Mouse (Mus musculus) liver, embryonic 14.5 days (tissue): ENCODE measurements around the gene Dapk1. TPM values are rescaled to one million over a fixed set of nuclear protein-coding genes. Genes with fewer than 3 reads are reported as not detected.

Source experiments
- ATAC-seq: fragments of 200-750 bp; cut with Nextera tagmentation; 2 replicates; pipeline ENCODE4 v1.8.0; 2017; ENCODE audit warnings: moderate number of reproducible peaks, mild to moderate bottlenecking, moderate library complexity; ENCODE audit not compliant: insufficient read depth
- DNase-seq, 3 experiments: peaks; one replicate each; pipeline ENCODE4 v3.0.0-alpha.2; 2012 to 2013; ENCODE audit warnings: low read depth in 3 of 3, low spot score in 3 of 3
- H3K27ac ChIP-seq: fragments of 300-500 bp; sonication (generic); 2 replicates; pipeline ENCODE4 v1.5.1; 2014; ENCODE audit warnings: moderate library complexity, mild to moderate bottlenecking, control low read depth, inconsistent platforms
- H3K27me3 ChIP-seq: fragments of 300-500 bp; sonication (generic); 2 replicates; pipeline ENCODE4 v1.6.1; 2014; ENCODE audit warnings: mild to moderate bottlenecking, low read length, moderate library complexity; ENCODE audit not compliant: control insufficient read depth, insufficient read depth
- H3K36me3 ChIP-seq: fragments of 300-500 bp; sonication (generic); replicated peaks from 2 replicates; pipeline ENCODE4 v1.6.1; 2014; ENCODE audit warnings: low read depth; ENCODE audit not compliant: control insufficient read depth, insufficient read depth
- H3K4me1 ChIP-seq, 2 experiments: fragments of 200-500 bp in 1 of 2; fragments of 300-500 bp in 1 of 2; sonication (generic) in 1 of 2; replicated peaks; 2 replicates each; pipeline ENCODE4 v1.6.1; 2012 to 2014; ENCODE audit warnings: antibody characterized with exemption in 1 of 2, inconsistent platforms in 1 of 2, low read length in 1 of 2; ENCODE audit not compliant: control insufficient read depth in 2 of 2, insufficient read depth in 2 of 2
- H3K4me2 ChIP-seq: fragments of 300-500 bp; sonication (generic); 2 replicates; pipeline ENCODE4 v1.6.1; 2014; ENCODE audit warnings: low read depth, mild to moderate bottlenecking, control low read depth, moderate library complexity
- H3K4me3 ChIP-seq, 2 experiments: fragments of 200-500 bp in 1 of 2; fragments of 300-500 bp in 1 of 2; sonication (generic) in 1 of 2; 2 replicates each; pipeline ENCODE4 v1.5.1; 2012 to 2014; ENCODE audit warnings: low read depth in 2 of 2, low read length in 2 of 2, mild to moderate bottlenecking in 2 of 2, control low read depth in 1 of 2, inconsistent platforms in 1 of 2, moderate library complexity in 1 of 2; ENCODE audit not compliant: insufficient read depth in 1 of 2
- H3K9ac ChIP-seq: fragments of 300-500 bp; sonication (generic); replicated peaks from 2 replicates; pipeline ENCODE4 v1.6.1; 2014; ENCODE audit warnings: mild to moderate bottlenecking, control low read depth, moderate library complexity
- H3K9me3 ChIP-seq: fragments of 300-500 bp; sonication (generic); 2 replicates; pipeline ENCODE4 v1.6.1; 2016; ENCODE audit warnings: low read length, mixed read lengths; ENCODE audit not compliant: control insufficient read depth
- CTCF ChIP-seq: IDR thresholded peaks from 2 replicates; pipeline ENCODE4 v1.5.1; 2016; ENCODE audit warnings: antibody characterized with exemption, low read depth, control low read depth
- EP300 ChIP-seq: IDR thresholded peaks from 2 replicates; pipeline ENCODE4 v1.6.1; 2016; ENCODE audit warnings: antibody characterized with exemption, low read depth
- WGBS: fragments of 180-500 bp; shearing (Covaris S2); extraction: QIAGEN DNeasy Blood & Tissue Kit; methylation state at CpG from one replicate; pipeline ENCODE4 v1.1.7; 2014; ENCODE audit not compliant: insufficient replicate concordance; 5-methylcytosine and 5-hydroxymethylcytosine counted together
- polyA plus RNA-seq, 2 experiments: library from polyadenylated mRNA; depleted of rRNA in 1 of 2; stranded (reverse) in 1 of 2; unstranded in 1 of 2; fragments of >200 nt; fragmentation: Nextera tagmentation in 1 of 2; extraction: Ambion mirVana in 1 of 2; gene quantifications; 2 replicates each; pipeline versions ENCODE4 v1.2.1 to v1.2.3; 2012 to 2014

The Dapk1 gene
- polyA plus RNA-seq, 2 experiments: 4.8 to 7.1 TPM

GRCm38 (mm10) chr13:60568934-60569548 is 32.7 kb upstream of the Dapk1 start:
- no peak overlapping the region for H3K27ac ChIP-seq
- H3K9ac ChIP-seq: no peak overlapping the region
- DNase-seq: no peak
- no peak for TF ChIP-seq EP300
- TF ChIP-seq CTCF: no peak
- H3K27me3 ChIP-seq: no peaks in the 10 kb centered on the region
- 45% methylated on average over 1 of the region's 1 CpGs for WGBS
- no peak overlapping the region for H3K4me2 ChIP-seq
- no peaks in the 10 kb centered on the region for H3K9me3 ChIP-seq
- no peak for ATAC-seq
- H3K36me3 ChIP-seq: no peaks in the 10 kb centered on the region
- no peaks in the 10 kb centered on the region for H3K4me1 ChIP-seq
- H3K4me3 ChIP-seq: no peak overlapping the region

GRCm38 (mm10) chr13:60569549-60569941 is 32.2 kb upstream of the Dapk1 start:
- no peaks in the 10 kb centered on the region for H3K9me3 ChIP-seq
- H3K4me2 ChIP-seq: no peak overlapping the region
- DNase-seq: no peak
- TF ChIP-seq EP300: no peak
- no peak for TF ChIP-seq CTCF
- ATAC-seq: no peak
- H3K36me3 ChIP-seq: no peaks in the 10 kb centered on the region
- no peak overlapping the region for H3K4me3 ChIP-seq
- H3K4me1 ChIP-seq: no peaks in the 10 kb centered on the region
- no peaks in the 10 kb centered on the region for H3K27me3 ChIP-seq
- 40% methylated on average over 1 of the region's 1 CpGs for WGBS
- no peak overlapping the region for H3K9ac ChIP-seq
- no peak overlapping the region for H3K27ac ChIP-seq

GRCm38 (mm10) chr13:60573541-60573940 is 28.2 kb upstream of the Dapk1 start:
- DNase-seq (no peak), ATAC-seq (no peak)
- Histone ChIP-seq H3K36me3 (no peaks in the 10 kb centered on the region), H3K4me2 (no peak overlapping the region), H3K27me3 (no peaks in the 10 kb centered on the region), H3K27ac (no peak overlapping the region), H3K9ac (no peak overlapping the region), H3K9me3 (no peaks in the 10 kb centered on the region), H3K4me1 (no peaks in the 10 kb centered on the region), H3K4me3 (no peak overlapping the region)
- 41% methylated on average over 3 of the region's 3 CpGs for WGBS
- TF ChIP-seq CTCF: no peak
- TF ChIP-seq EP300: no peak

- DNase-seq: no peak
- H3K4me2 ChIP-seq: no peak overlapping the region
- no peaks in the 10 kb centered on the region for H3K36me3 ChIP-seq
- no peaks in the 10 kb centered on the region for H3K27me3 ChIP-seq
- no peak overlapping the region for H3K27ac ChIP-seq
- no peak overlapping the region for H3K9ac ChIP-seq
- no peaks in the 10 kb centered on the region for H3K9me3 ChIP-seq
- TF ChIP-seq EP300 (no peak), CTCF (no peak)
- 62% methylated on average over 8 of the region's 8 CpGs for WGBS
- ATAC-seq: no peak
- no peaks in the 10 kb centered on the region for H3K4me1 ChIP-seq
- H3K4me3 ChIP-seq: no peak overlapping the region
These were observed 27.8 kb upstream of the Dapk1 start for GRCm38 (mm10) chr13:60573971-60574370.

GRCm38 (mm10) chr13:60578541-60578940 is 23.2 kb upstream of the Dapk1 start:
- Histone ChIP-seq H3K36me3 (no peaks in the 10 kb centered on the region), H3K4me2 (no peak overlapping the region), H3K27me3 (no peaks in the 10 kb centered on the region), H3K9me3 (no peaks in the 10 kb centered on the region), H3K27ac (no peak overlapping the region), H3K4me3 (no peak overlapping the region), H3K4me1 (no peaks in the 10 kb centered on the region), H3K9ac (no peak overlapping the region)
- WGBS: 47% methylated on average over 3 of the region's 3 CpGs
- no peak for DNase-seq
- no peak for ATAC-seq
- TF ChIP-seq EP300 (no peak), CTCF (no peak)
